Mouse (Mus musculus): ENCODE results near the gene Bcl2l11. TPM values are rescaled to one million over a fixed set of nuclear protein-coding genes. Genes with fewer than 3 reads are reported as not detected.

Bcl2l11 gene
- polyA plus RNA-seq, 1 experiment from 2014 or later, result 4.9 TPM

- ATAC-seq (ENCODE audit: insufficient read depth), result peak; percentile 22
- peak overlapping the region; percentile 98 for H3K4me2 ChIP-seq
- peaks cover 51% of the 10 kb centered on the region for H3K27me3 ChIP-seq
- under 1% methylated on average over 48 of the region's 48 CpGs for WGBS (ENCODE audit: insufficient replicate concordance)
- H3K27ac ChIP-seq (replicated peaks), result peak overlapping the region; percentile 64
- H3K36me3 ChIP-seq (replicated peaks), result peaks cover 30% of the 10 kb centered on the region; the same call in 1 of the 2 replicates
- peak overlapping the region; percentile 75 for H3K4me3 ChIP-seq (replicated peaks)
- H3K9me3 ChIP-seq (replicated peaks), result no peaks in the 10 kb centered on the region
- peaks cover 53% of the 10 kb centered on the region for H3K4me1 ChIP-seq (replicated peaks)
- H3K9ac ChIP-seq, result peak overlapping the region; percentile 72
These were observed 2.0 kb downstream of the Bcl2l11 start for GRCm38 (mm10) chr2:128127691-128128292.

GRCm38 (mm10) chr2:128128532-128128931 is 2.7 kb downstream of the Bcl2l11 start:
- H3K4me2 ChIP-seq, result peak overlapping the region; percentile 98
- no peak overlapping the region for H3K27ac ChIP-seq (replicated peaks)
- H3K4me3 ChIP-seq (replicated peaks), result peak overlapping the region; percentile 75
- WGBS (ENCODE audit: insufficient replicate concordance), result 69% methylated on average over 10 of the region's 10 CpGs
- H3K9me3 ChIP-seq (replicated peaks), result no peaks in the 10 kb centered on the region
- H3K4me1 ChIP-seq (replicated peaks), result peaks cover 46% of the 10 kb centered on the region
- H3K27me3 ChIP-seq, result peaks cover 43% of the 10 kb centered on the region
- no peak for ATAC-seq (ENCODE audit: insufficient read depth)
- no peak overlapping the region for H3K9ac ChIP-seq
- peaks cover 33% of the 10 kb centered on the region; the same call in 1 of the 2 replicates for H3K36me3 ChIP-seq (replicated peaks)

- no peak overlapping the region for H3K27ac ChIP-seq (replicated peaks)
- no peaks in the 10 kb centered on the region for H3K9me3 ChIP-seq (replicated peaks)
- H3K4me2 ChIP-seq, result no peak overlapping the region
- H3K4me1 ChIP-seq (replicated peaks), result peaks cover 28% of the 10 kb centered on the region
- no peak overlapping the region for H3K4me3 ChIP-seq (replicated peaks)
- peaks cover 47% of the 10 kb centered on the region for H3K36me3 ChIP-seq (replicated peaks)
- no peak overlapping the region for H3K9ac ChIP-seq
- WGBS (ENCODE audit: insufficient replicate concordance), result 84% methylated on average over 11 of the region's 11 CpGs
- no peak for ATAC-seq (ENCODE audit: insufficient read depth)
- H3K27me3 ChIP-seq, result peaks cover 14% of the 10 kb centered on the region; the same call in 1 of the 2 replicates
These were observed 5.7 kb downstream of the Bcl2l11 start for GRCm38 (mm10) chr2:128131503-128131902.

- no peak overlapping the region for H3K27ac ChIP-seq (replicated peaks)
- H3K4me2 ChIP-seq, result no peak overlapping the region
- peaks cover 5% of the 10 kb centered on the region; the same call in 1 of the 2 replicates for H3K27me3 ChIP-seq
- no peak for ATAC-seq (ENCODE audit: insufficient read depth)
- no peaks in the 10 kb centered on the region for H3K9me3 ChIP-seq (replicated peaks)
- peaks cover 50% of the 10 kb centered on the region for H3K36me3 ChIP-seq (replicated peaks)
- WGBS (ENCODE audit: insufficient replicate concordance), result 48% methylated on average over 5 of the region's 5 CpGs
- H3K9ac ChIP-seq, result no peak overlapping the region
- H3K4me1 ChIP-seq (replicated peaks), result peaks cover 30% of the 10 kb centered on the region
- no peak overlapping the region for H3K4me3 ChIP-seq (replicated peaks)
These were observed 6.8 kb downstream of the Bcl2l11 start for GRCm38 (mm10) chr2:128132635-128133034.

- Histone ChIP-seq H3K4me2 (no peak overlapping the region), H3K36me3 (replicated peaks) (peaks cover 48% of the 10 kb centered on the region), H3K4me3 (replicated peaks) (no peak overlapping the region), H3K9ac (no peak overlapping the region), H3K27ac (replicated peaks) (no peak overlapping the region), H3K9me3 (replicated peaks) (no peaks in the 10 kb centered on the region), H3K27me3 (peaks cover under 1% of the 10 kb centered on the region; the same call in 1 of the 2 replicates), H3K4me1 (replicated peaks) (peaks cover 19% of the 10 kb centered on the region)
- no peak for ATAC-seq (ENCODE audit: insufficient read depth)
These were observed 8.0 kb downstream of the Bcl2l11 start for GRCm38 (mm10) chr2:128133865-128134264.

GRCm38 (mm10) chr2:128134474-128134873 is 8.6 kb downstream of the Bcl2l11 start:
- Histone ChIP-seq H3K27me3 (no peaks in the 10 kb centered on the region), H3K9me3 (replicated peaks) (no peaks in the 10 kb centered on the region), H3K4me2 (no peak overlapping the region), H3K27ac (replicated peaks) (no peak overlapping the region), H3K36me3 (replicated peaks) (peaks cover 46% of the 10 kb centered on the region), H3K4me3 (replicated peaks) (no peak overlapping the region), H3K9ac (no peak overlapping the region), H3K4me1 (replicated peaks) (peaks cover 19% of the 10 kb centered on the region; the same call in 1 of the 2 replicates)
- 65% methylated on average over 5 of the region's 5 CpGs for WGBS (ENCODE audit: insufficient replicate concordance)
- no peak for ATAC-seq (ENCODE audit: insufficient read depth)

- WGBS (ENCODE audit: insufficient replicate concordance), result 78% methylated on average over 8 of the region's 8 CpGs
- Histone ChIP-seq H3K27ac (replicated peaks) (no peak overlapping the region), H3K9me3 (replicated peaks) (no peaks in the 10 kb centered on the region), H3K9ac (no peak overlapping the region), H3K4me3 (replicated peaks) (no peak overlapping the region), H3K36me3 (replicated peaks) (peaks cover 43% of the 10 kb centered on the region), H3K4me2 (no peak overlapping the region), H3K27me3 (no peaks in the 10 kb centered on the region), H3K4me1 (replicated peaks) (peaks cover 24% of the 10 kb centered on the region; the same call in 1 of the 2 replicates)
- ATAC-seq (ENCODE audit: insufficient read depth), result no peak
These were observed 9.1 kb downstream of the Bcl2l11 start for GRCm38 (mm10) chr2:128134948-128135347.

- peaks cover 38% of the 10 kb centered on the region for H3K4me1 ChIP-seq (replicated peaks)
- peak overlapping the region; percentile 40 for H3K4me2 ChIP-seq
- H3K27me3 ChIP-seq, result no peaks in the 10 kb centered on the region
- WGBS (ENCODE audit: insufficient replicate concordance), result 67% methylated on average over 16 of the region's 16 CpGs
- no peak overlapping the region; the same call in 1 of the 2 replicates for H3K27ac ChIP-seq (replicated peaks)
- H3K9ac ChIP-seq, result no peak overlapping the region
- ATAC-seq (ENCODE audit: insufficient read depth), result peak; percentile 53
- H3K36me3 ChIP-seq (replicated peaks), result peaks cover 29% of the 10 kb centered on the region
- H3K9me3 ChIP-seq (replicated peaks), result no peaks in the 10 kb centered on the region
- no peak overlapping the region for H3K4me3 ChIP-seq (replicated peaks)
These were observed 11.1 kb downstream of the Bcl2l11 start for GRCm38 (mm10) chr2:128136769-128137433.

- Histone ChIP-seq H3K36me3 (replicated peaks) (peaks cover 27% of the 10 kb centered on the region), H3K9ac (no peak overlapping the region), H3K27ac (replicated peaks) (no peak overlapping the region), H3K4me3 (replicated peaks) (no peak overlapping the region), H3K4me2 (no peak overlapping the region), H3K27me3 (no peaks in the 10 kb centered on the region), H3K9me3 (replicated peaks) (no peaks in the 10 kb centered on the region), H3K4me1 (replicated peaks) (peaks cover 38% of the 10 kb centered on the region)
- WGBS (ENCODE audit: insufficient replicate concordance), result 83% methylated on average over 22 of the region's 22 CpGs
- no peak for ATAC-seq (ENCODE audit: insufficient read depth)
These were observed 11.8 kb downstream of the Bcl2l11 start for GRCm38 (mm10) chr2:128137480-128138276.

- Histone ChIP-seq H3K4me1 (replicated peaks) (peaks cover 47% of the 10 kb centered on the region), H3K9me3 (replicated peaks) (no peaks in the 10 kb centered on the region), H3K27ac (replicated peaks) (no peak overlapping the region), H3K4me2 (no peak overlapping the region), H3K4me3 (replicated peaks) (no peak overlapping the region), H3K36me3 (replicated peaks) (peaks cover 32% of the 10 kb centered on the region), H3K9ac (no peak overlapping the region), H3K27me3 (no peaks in the 10 kb centered on the region)
- ATAC-seq (ENCODE audit: insufficient read depth), result no peak
- 75% methylated on average over 8 of the region's 8 CpGs for WGBS (ENCODE audit: insufficient replicate concordance)
These were observed 13.1 kb downstream of the Bcl2l11 start for GRCm38 (mm10) chr2:128138924-128139323.

GRCm38 (mm10) chr2:128139781-128140180 is 13.9 kb downstream of the Bcl2l11 start:
- peaks cover 55% of the 10 kb centered on the region for H3K4me1 ChIP-seq (replicated peaks)
- no peak for ATAC-seq (ENCODE audit: insufficient read depth)
- no peaks in the 10 kb centered on the region for H3K27me3 ChIP-seq
- H3K9me3 ChIP-seq (replicated peaks), result no peaks in the 10 kb centered on the region
- no peak overlapping the region for H3K4me2 ChIP-seq
- no peak overlapping the region for H3K4me3 ChIP-seq (replicated peaks)
- H3K27ac ChIP-seq (replicated peaks), result no peak overlapping the region
- 79% methylated on average over 15 of the region's 15 CpGs for WGBS (ENCODE audit: insufficient replicate concordance)
- peaks cover 30% of the 10 kb centered on the region; the same call in 1 of the 2 replicates for H3K36me3 ChIP-seq (replicated peaks)
- H3K9ac ChIP-seq, result no peak overlapping the region
